15 mouse cellular contexts compared by ENCODE assay signal in genomic region chr8:12987571-12987970, GRCm38 (mm10). TPM values are rescaled to one million over a fixed set of nuclear protein-coding genes. Genes with fewer than 3 reads are reported as not detected.
A peak's percentile ranks its signal among the peaks of the same experiment; 100 is the strongest.
DNase-seq lines count a peak whose midpoint lies in the region; ATAC-seq and TF ChIP-seq lines count a peak whose summit lies in the region.
"Had no signal": no experiment of that assay in that cellular context is flagged by ENCODE, and none has a peak within 500 bp of the region (broad histone marks: within the 10 kb centered on the region; RNA-seq: fewer than 3 reads in every experiment).

No protein-coding gene starts in this region.

- H3K4me1 ChIP-seq in cerebellum, adult 2 months (ENCODE audit: control insufficient read depth, insufficient read depth, low read length) = peaks cover 45% of the 10 kb centered on the region
- 0 out of 2 replicates have a peak, but pooled peaks cover 5% of the 10 kb centered on the region for H3K4me1 ChIP-seq in heart, postnatal 0 days (ENCODE audit: control insufficient read depth, insufficient read depth)
- H3K4me1 ChIP-seq in olfactory bulb, adult 2 months (ENCODE audit: control insufficient read depth, insufficient read depth, low read length) = peaks cover 45% of the 10 kb centered on the region
- no peaks in the 10 kb centered on the region for H3K4me1 ChIP-seq in midbrain, embryonic 11.5 days (ENCODE audit: control insufficient read depth, insufficient read depth, low read length)
- no peaks in the 10 kb centered on the region for H3K4me1 ChIP-seq in hindbrain, embryonic 13.5 days (replicated peaks)
- H3K4me1 ChIP-seq: midbrain, embryonic 10.5 days had no signal

- no peaks in the 10 kb centered on the region for H3K27me3 ChIP-seq in cerebellum, adult 2 months (ENCODE audit: control insufficient read depth, insufficient read depth, low read length)
- no peaks in the 10 kb centered on the region for H3K27me3 ChIP-seq in heart, postnatal 0 days (ENCODE audit: control insufficient read depth, insufficient read depth, low read length)
- no peaks in the 10 kb centered on the region for H3K27me3 ChIP-seq in midbrain, embryonic 11.5 days (ENCODE audit: control insufficient read depth, insufficient read depth, low read length)
- no peaks in the 10 kb centered on the region for H3K27me3 ChIP-seq in hindbrain, embryonic 13.5 days
- H3K27me3 ChIP-seq: neural tube, embryonic 15.5 days had no signal

- no peak overlapping the region for H3K9ac ChIP-seq in heart, postnatal 0 days (replicated peaks; ENCODE audit: low read depth, low read length)
- no peak overlapping the region for H3K9ac ChIP-seq in midbrain, embryonic 11.5 days (ENCODE audit: low read length)
- H3K9ac ChIP-seq in hindbrain, embryonic 13.5 days = no peak overlapping the region
- H3K9ac ChIP-seq: liver, postnatal 0 days; neural tube, embryonic 15.5 days had no signal

- no peak for TF ChIP-seq POLR2A in cerebellum, adult 2 months (IDR thresholded peaks at IDR 0.05; ENCODE audit: borderline replicate concordance, insufficient read depth, low read length)
- no peak for TF ChIP-seq POLR2A in olfactory bulb, adult 2 months (IDR thresholded peaks at IDR 0.05; ENCODE audit: insufficient read depth, low read depth, low read length)

- H3K4me2 ChIP-seq in heart, postnatal 0 days (ENCODE audit: low read depth, low read length) = no peak overlapping the region
- no peak overlapping the region for H3K4me2 ChIP-seq in midbrain, embryonic 11.5 days
- no peak overlapping the region for H3K4me2 ChIP-seq in hindbrain, embryonic 13.5 days
- H3K4me2 ChIP-seq: neural tube, embryonic 15.5 days had no signal

- peak overlapping the region; percentile 44 for H3K4me3 ChIP-seq in cerebellum, adult 2 months (replicated peaks; ENCODE audit: insufficient read depth, low read depth, low read length)
- H3K4me3 ChIP-seq in heart, postnatal 0 days (ENCODE audit: low read depth, low read length) = no peak overlapping the region
- H3K4me3 ChIP-seq in olfactory bulb, adult 2 months (ENCODE audit: insufficient read depth, low read depth, low read length) = peak overlapping the region; percentile 37
- H3K4me3 ChIP-seq in midbrain, embryonic 11.5 days (ENCODE audit: low read depth, low read length) = no peak overlapping the region
- no peak overlapping the region for H3K4me3 ChIP-seq in hindbrain, embryonic 13.5 days
- H3K4me3 ChIP-seq: erythroblast, embryonic 14.5 days; midbrain, embryonic 10.5 days; neural tube, embryonic 15.5 days had no signal

- TF ChIP-seq CTCF in cerebellum, adult 2 months (IDR thresholded peaks at IDR 0.05; ENCODE audit: borderline replicate concordance, insufficient read depth, low read depth, low read length) = no peak
- no peak for TF ChIP-seq CTCF in heart, postnatal 0 days (IDR thresholded peaks at IDR 0.05; ENCODE audit: low read depth)
- TF ChIP-seq CTCF in olfactory bulb, adult 2 months (IDR thresholded peaks at IDR 0.05; ENCODE audit: insufficient read depth, low read depth, low read length) = no peak

- H3K27ac ChIP-seq in cerebellum, adult 2 months (ENCODE audit: insufficient read depth, low read length) = peak overlapping the region; percentile 99
- H3K27ac ChIP-seq in heart, postnatal 0 days (ENCODE audit: low read depth) = no peak overlapping the region
- H3K27ac ChIP-seq in olfactory bulb, adult 2 months (ENCODE audit: insufficient read depth, low read depth, low read length) = peak overlapping the region; percentile 96
- H3K27ac ChIP-seq in midbrain, embryonic 11.5 days (ENCODE audit: low read depth, low read length) = no peak overlapping the region
- no peak overlapping the region for H3K27ac ChIP-seq in hindbrain, embryonic 13.5 days
- H3K27ac ChIP-seq: midbrain, embryonic 10.5 days; neural tube, embryonic 15.5 days had no signal

- ATAC-seq in frontal cortex, adult (ENCODE audit: low TSS enrichment) = no peak
- ATAC-seq in heart, postnatal 0 days (ENCODE audit: insufficient read depth, low read depth) = no peak
- no peak for ATAC-seq in megakaryocyte-erythroid progenitor cell, adult 5-6 weeks (replicated peaks; ENCODE audit: low FRiP score, low TSS enrichment, poor library complexity, severe bottlenecking)
- no peak for ATAC-seq in midbrain, embryonic 11.5 days (ENCODE audit: low FRiP score)
- no peak for ATAC-seq in hindbrain, embryonic 13.5 days (ENCODE audit: low FRiP score)
- ATAC-seq: inflammation-experienced regulatory T-cells, adult 6 months; liver, postnatal 0 days had no signal

- no peaks in the 10 kb centered on the region for H3K9me3 ChIP-seq in heart, postnatal 0 days (replicated peaks; ENCODE audit: control insufficient read depth, low read length)
- H3K9me3 ChIP-seq in midbrain, embryonic 11.5 days (ENCODE audit: control insufficient read depth, low read length) = no peaks in the 10 kb centered on the region
- H3K9me3 ChIP-seq in hindbrain, embryonic 13.5 days = no peaks in the 10 kb centered on the region
- H3K9me3 ChIP-seq: midbrain, embryonic 10.5 days; neural tube, embryonic 15.5 days had no signal

- no peak for TF ChIP-seq EP300 in heart, postnatal 0 days (IDR thresholded peaks at IDR 0.05; ENCODE audit: low read depth)

- H3K36me3 ChIP-seq in heart, postnatal 0 days (replicated peaks; ENCODE audit: control insufficient read depth, insufficient read depth, low read length) = no peaks in the 10 kb centered on the region
- 0 out of 2 replicates have a peak, but pooled peaks cover 4% of the 10 kb centered on the region for H3K36me3 ChIP-seq in midbrain, embryonic 11.5 days (ENCODE audit: control insufficient read depth, insufficient read depth, low read length)
- peaks cover 88% of the 10 kb centered on the region for H3K36me3 ChIP-seq in hindbrain, embryonic 13.5 days

- DNase-seq in frontal cortex, postnatal 14 days (ENCODE audit: low spot score in 2 of 2) = peak; percentile 57 to 72
- DNase-seq in cerebellum, adult 2 months = peak; percentile 76 to 80
- DNase-seq in heart, postnatal 0 days (ENCODE audit: low spot score) = peak; percentile 16
- DNase-seq in midbrain, embryonic 11.5 days (ENCODE audit: low spot score, missing footprints) = no peak
- DNase-seq: adrenal gland, adult 2 months; B cell, adult 2 months; liver, postnatal 0 days had no signal

- 7% methylated on average over 8 of the region's 8 CpGs for WGBS in cerebellum, adult 2 months
- 47% methylated on average over 8 of the region's 8 CpGs for WGBS in heart, postnatal 0 days
- WGBS in olfactory bulb, adult 2 months = 26% methylated on average over 8 of the region's 8 CpGs
- 76% methylated on average over 8 of the region's 8 CpGs for WGBS in midbrain, embryonic 11.5 days
- 82% methylated on average over 8 of the region's 8 CpGs for WGBS in hindbrain, embryonic 13.5 days

RNA-seq across cellular contexts. Expression of gene F7, which starts 38.3 kb away (rescaled TPM):
- polyA plus RNA-seq in cerebellum, adult 2 months (2012; rRNA removed) = 0.05 and 0.06 TPM in 2 replicates
- total RNA-seq in heart, postnatal 0 days (2014; rRNA removed; ENCODE audit: low replicate concordance) = not detected in 2 replicates
- not detected in 2 replicates for polyA plus RNA-seq in heart, postnatal 0 days (2015; fragmentation: Nextera tagmentation; extraction: Ambion mirVana)
- not detected in 2 replicates for polyA plus RNA-seq in olfactory bulb, adult 2 months (2012; ENCODE audit: insufficient read depth, insufficient read length, low replicate concordance, missing spikeins)
- not detected in 2 replicates for total RNA-seq in megakaryocyte-erythroid progenitor cell, adult 5-6 weeks (2014; fragmentation: Nextera tagmentation)
- not detected in 2 replicates for total RNA-seq in megakaryocyte-erythroid progenitor cell, adult 5-6 weeks (2017)
- 0.07 and 0.14 TPM in 2 replicates for polyA plus RNA-seq in midbrain, embryonic 11.5 days (2014; fragmentation: Nextera tagmentation; extraction: Ambion mirVana)
- 0.13 TPM in 1 of 2 replicates, not detected in the other for polyA plus RNA-seq in hindbrain, embryonic 13.5 days (2015; fragmentation: Nextera tagmentation; extraction: Ambion mirVana)
- polyA plus RNA-seq: inflammation-experienced regulatory T-cells, adult 6 months; neural tube, embryonic 15.5 days had no signal

RNA-seq across cellular contexts. Expression of gene F10, which starts 49.5 kb away (rescaled TPM):
- not detected in 2 replicates for polyA plus RNA-seq in cerebellum, adult 2 months (2012; rRNA removed)
- 0.19 TPM in 1 of 2 replicates, not detected in the other for total RNA-seq in heart, postnatal 0 days (2014; rRNA removed; ENCODE audit: low replicate concordance)
- 0.22 and 0.37 TPM in 2 replicates for polyA plus RNA-seq in heart, postnatal 0 days (2015; fragmentation: Nextera tagmentation; extraction: Ambion mirVana)
- not detected in 2 replicates for polyA plus RNA-seq in olfactory bulb, adult 2 months (2012; ENCODE audit: insufficient read depth, insufficient read length, low replicate concordance, missing spikeins)
- total RNA-seq in megakaryocyte-erythroid progenitor cell, adult 5-6 weeks (2014; fragmentation: Nextera tagmentation) = 1.1 and 2.6 TPM in 2 replicates
- 1.1 and 1.6 TPM in 2 replicates for total RNA-seq in megakaryocyte-erythroid progenitor cell, adult 5-6 weeks (2017)
- polyA plus RNA-seq in midbrain, embryonic 11.5 days (2014; fragmentation: Nextera tagmentation; extraction: Ambion mirVana) = 0.78 and 0.80 TPM in 2 replicates
- 0.61 and 0.69 TPM in 2 replicates for polyA plus RNA-seq in hindbrain, embryonic 13.5 days (2015; fragmentation: Nextera tagmentation; extraction: Ambion mirVana)
- polyA plus RNA-seq: inflammation-experienced regulatory T-cells, adult 6 months had no signal

Comparison
In these comparisons a context has a peak if more than half of its experiments do, and no peak if none do; other contexts are left out.
1. H3K27ac ChIP-seq: peak in cerebellum, adult 2 months (single experiment) and olfactory bulb, adult 2 months (single experiment); none in heart, postnatal 0 days (single experiment), midbrain, embryonic 11.5 days (single experiment) and hindbrain, embryonic 13.5 days (single experiment).
2. H3K4me3 ChIP-seq: peak in cerebellum, adult 2 months (single experiment) and olfactory bulb, adult 2 months (single experiment); none in heart, postnatal 0 days (single experiment), midbrain, embryonic 11.5 days (single experiment) and hindbrain, embryonic 13.5 days (single experiment).